Mouse (Mus musculus): ENCODE measurements around the gene Gm20388. TPM values are rescaled to one million over a fixed set of nuclear protein-coding genes. Genes with fewer than 3 reads are reported as not detected.
A peak's percentile ranks its signal among the peaks of the same experiment; 100 is the strongest.

Gm20388 gene
- polyA plus RNA-seq, 1 experiment from 2014 or later = 7.4 TPM

DNA sequence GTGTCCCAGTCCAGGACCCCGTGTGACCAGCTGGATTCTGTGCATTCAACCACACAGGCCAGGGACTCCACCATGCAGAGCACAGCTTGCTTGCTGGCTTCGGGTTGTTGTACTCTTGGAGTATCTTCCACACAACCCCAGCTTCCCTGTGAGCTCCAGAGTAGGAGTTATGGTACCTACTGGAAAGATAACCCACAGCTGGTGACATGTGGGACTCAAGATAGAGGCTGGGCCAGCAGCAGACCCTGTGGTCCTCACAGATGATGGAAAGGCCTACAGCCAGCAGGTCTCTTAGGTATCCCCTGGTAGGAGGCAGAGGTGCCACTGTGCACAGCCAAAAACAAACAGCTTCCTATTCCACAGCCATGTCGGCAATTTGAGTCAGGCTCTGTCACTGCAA is 2800.8 kb downstream of the Gm20388 start:
- Histone ChIP-seq H3K4me1 (0 out of 2 replicates have a peak, but pooled peaks cover 5% of the 10 kb centered on the region), H3K27me3 (peaks cover 13% of the 10 kb centered on the region), H3K36me3 (no peaks in the 10 kb centered on the region), H3K9me3 (replicated peaks) (no peaks in the 10 kb centered on the region), H3K4me3 (replicated peaks) (no peak overlapping the region), H3K9ac (no peak overlapping the region), H3K4me2 (no peak overlapping the region), H3K27ac (peak overlapping the region; percentile 18; the same call in 1 of the 2 replicates)
- 72% methylated on average over 3 of the region's 3 CpGs for WGBS
- no peak for ATAC-seq (replicated peaks; ENCODE audit: low FRiP score)

DNA sequence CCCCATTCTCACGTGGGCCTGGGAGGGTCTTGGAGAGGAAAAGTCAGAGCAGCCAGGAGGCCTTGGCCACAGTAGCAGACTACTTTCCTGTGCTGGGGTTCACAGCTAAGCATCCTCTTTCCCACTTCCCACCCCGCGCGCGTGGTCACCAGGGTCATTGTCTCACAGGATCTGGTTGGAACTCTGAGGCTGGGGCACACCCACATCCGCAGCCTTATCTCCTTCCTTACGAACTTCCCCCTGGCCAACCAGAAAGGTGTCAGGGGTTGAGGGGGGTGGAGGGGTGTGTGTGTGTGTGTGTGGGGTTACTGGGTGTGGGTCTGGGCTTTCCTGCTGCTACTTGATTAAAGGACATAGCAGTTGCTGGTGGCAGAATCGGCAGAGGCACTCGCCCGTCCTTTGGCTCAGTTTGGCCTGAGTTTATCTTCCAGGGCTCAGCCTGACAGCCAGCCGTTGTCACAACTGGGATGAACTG is 2801.3 kb downstream of the Gm20388 start:
- Histone ChIP-seq H3K27ac (peak overlapping the region; percentile 18; the same call in 1 of the 2 replicates), H3K4me2 (no peak overlapping the region), H3K9me3 (replicated peaks) (no peaks in the 10 kb centered on the region), H3K4me3 (replicated peaks) (no peak overlapping the region), H3K4me1 (0 out of 2 replicates have a peak, but pooled peaks cover 5% of the 10 kb centered on the region), H3K27me3 (peaks cover 17% of the 10 kb centered on the region), H3K36me3 (no peaks in the 10 kb centered on the region), H3K9ac (no peak overlapping the region)
- ATAC-seq (replicated peaks; ENCODE audit: low FRiP score) = 0 out of 2 replicates have a peak, but pooled peaks have one; percentile 66
- WGBS = 73% methylated on average over 11 of the region's 11 CpGs

DNA sequence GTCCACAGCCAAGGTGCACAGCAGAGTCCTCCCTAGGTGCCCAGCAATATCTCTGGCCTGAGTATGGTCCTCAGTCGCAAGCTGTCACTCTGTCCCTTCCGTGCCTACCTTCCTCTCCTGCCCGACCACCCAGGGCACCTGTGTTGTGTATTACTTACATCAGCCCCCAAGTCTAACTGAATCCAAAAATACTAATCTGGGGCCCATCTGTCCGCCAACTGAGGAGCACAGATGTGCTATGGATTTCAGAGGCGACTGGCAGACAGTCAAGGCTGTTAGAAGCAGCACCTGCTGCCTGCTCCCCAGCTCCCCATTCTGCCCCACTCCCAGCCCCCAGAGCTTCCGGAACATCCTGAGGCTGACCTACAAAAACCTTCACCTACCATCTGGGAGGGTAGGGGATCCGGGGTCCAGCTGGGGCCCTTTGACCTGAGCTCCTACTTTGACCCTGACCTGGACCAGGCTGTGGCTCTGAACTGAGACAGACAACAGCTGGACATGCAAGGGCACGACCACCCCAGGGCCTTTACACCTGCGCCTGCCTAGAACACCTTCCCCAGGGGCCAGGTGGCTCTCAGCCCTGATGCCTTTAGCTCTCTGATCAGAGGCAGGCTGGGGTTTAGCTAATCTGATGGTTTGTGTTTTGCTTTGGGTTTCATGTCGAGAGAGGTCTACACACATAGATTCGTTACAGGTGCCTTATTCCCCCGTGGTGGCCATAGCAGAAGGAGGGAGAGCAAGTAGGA is 2801.9 kb downstream of the Gm20388 start:
- H3K27me3 ChIP-seq = peaks cover 19% of the 10 kb centered on the region
- H3K4me3 ChIP-seq (replicated peaks) = no peak overlapping the region
- H3K36me3 ChIP-seq = no peaks in the 10 kb centered on the region
- 0 out of 2 replicates have a peak, but pooled peaks cover 5% of the 10 kb centered on the region for H3K4me1 ChIP-seq
- WGBS = 66% methylated on average over 12 of the region's 12 CpGs
- ATAC-seq (replicated peaks; ENCODE audit: low FRiP score) = no peak
- H3K4me2 ChIP-seq = no peak overlapping the region
- no peaks in the 10 kb centered on the region for H3K9me3 ChIP-seq (replicated peaks)
- H3K9ac ChIP-seq = no peak overlapping the region
- no peak overlapping the region for H3K27ac ChIP-seq

- no peak overlapping the region for H3K9ac ChIP-seq
- no peaks in the 10 kb centered on the region for H3K9me3 ChIP-seq (replicated peaks)
- 85% methylated on average over 5 of the region's 5 CpGs for WGBS
- no peak overlapping the region for H3K4me2 ChIP-seq
- H3K27me3 ChIP-seq = peaks cover 13% of the 10 kb centered on the region
- no peak for ATAC-seq (replicated peaks; ENCODE audit: low FRiP score)
- no peak overlapping the region for H3K4me3 ChIP-seq (replicated peaks)
- no peaks in the 10 kb centered on the region for H3K36me3 ChIP-seq
- no peak overlapping the region for H3K27ac ChIP-seq
- 0 out of 2 replicates have a peak, but pooled peaks cover 5% of the 10 kb centered on the region for H3K4me1 ChIP-seq
These were observed 2802.5 kb downstream of the Gm20388 start for GRCm38 (mm10) chr8:122713157-122713518.

DNA sequence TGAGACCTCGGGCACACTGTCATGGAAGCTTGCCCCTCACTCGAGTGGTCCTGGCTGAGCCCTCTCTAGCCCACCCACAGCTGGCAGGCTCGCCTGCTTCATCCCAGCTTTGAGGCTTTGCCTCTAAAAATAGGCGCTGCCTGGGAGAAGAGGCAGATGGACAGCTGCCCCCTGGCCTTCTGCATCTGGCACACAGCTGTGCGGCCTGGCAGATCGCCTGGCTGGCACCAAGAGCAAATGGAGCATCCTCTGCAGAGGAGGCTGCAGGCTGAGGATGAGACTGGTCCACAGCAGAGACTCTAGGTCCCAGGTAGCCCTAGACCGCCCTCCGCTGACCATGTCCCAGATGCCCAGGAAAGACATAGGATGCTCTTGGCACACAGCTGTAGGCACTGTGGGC is 2805.9 kb downstream of the Gm20388 start:
- Histone ChIP-seq H3K36me3 (no peaks in the 10 kb centered on the region), H3K9ac (no peak overlapping the region), H3K27ac (no peak overlapping the region), H3K4me3 (replicated peaks) (no peak overlapping the region), H3K27me3 (peaks cover 31% of the 10 kb centered on the region), H3K4me1 (peaks cover 11% of the 10 kb centered on the region), H3K4me2 (no peak overlapping the region), H3K9me3 (replicated peaks) (no peaks in the 10 kb centered on the region)
- ATAC-seq (replicated peaks; ENCODE audit: low FRiP score) = no peak
- 85% methylated on average over 8 of the region's 8 CpGs for WGBS

GRCm38 (mm10) chr8:122717869-122718509 is 2807.3 kb downstream of the Gm20388 start:
- Histone ChIP-seq H3K36me3 (no peaks in the 10 kb centered on the region), H3K4me2 (no peak overlapping the region), H3K9me3 (replicated peaks) (no peaks in the 10 kb centered on the region), H3K4me1 (peaks cover 11% of the 10 kb centered on the region), H3K27me3 (peaks cover 42% of the 10 kb centered on the region), H3K27ac (no peak overlapping the region), H3K4me3 (replicated peaks) (no peak overlapping the region), H3K9ac (no peak overlapping the region)
- 75% methylated on average over 10 of the region's 10 CpGs for WGBS
- no peak for ATAC-seq (replicated peaks; ENCODE audit: low FRiP score)

DNA sequence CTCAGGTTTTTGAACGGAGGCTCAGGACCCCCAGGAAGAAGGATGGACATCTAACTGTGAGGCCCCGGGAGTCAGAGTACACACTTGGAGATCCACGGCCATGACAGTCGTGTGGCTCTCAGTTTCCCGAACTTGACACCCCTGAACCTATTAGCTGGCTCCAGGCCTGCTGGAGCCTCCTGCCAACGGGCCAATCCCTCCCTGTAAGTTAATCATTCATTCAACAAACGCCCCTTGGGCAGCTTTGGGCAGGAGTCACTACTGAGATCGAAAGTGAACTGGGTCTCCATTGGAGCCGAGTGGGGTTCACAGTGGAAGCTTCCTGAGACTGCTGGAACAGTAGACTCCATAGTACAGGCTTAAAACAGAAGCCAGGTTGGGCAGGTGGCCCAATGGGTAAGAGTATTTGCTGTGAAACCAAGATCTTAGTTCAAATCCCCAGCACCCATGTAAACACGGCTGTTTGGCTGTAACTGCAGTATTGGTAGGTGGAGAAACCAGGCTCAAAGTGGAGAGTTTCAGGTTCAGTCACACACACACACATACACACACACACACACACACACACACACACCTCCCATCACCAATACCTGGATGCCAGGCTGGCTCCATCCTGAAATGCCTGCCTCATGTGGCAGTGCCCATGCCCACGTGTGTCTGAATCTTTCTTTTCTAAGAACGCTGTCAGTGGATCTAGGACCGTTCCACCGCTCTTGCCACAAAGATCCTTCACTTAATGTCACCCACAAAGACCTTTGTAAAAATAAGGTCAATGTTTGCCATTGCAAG is 2808.3 kb downstream of the Gm20388 start:
- 74% methylated on average over 14 of the region's 14 CpGs for WGBS
- Histone ChIP-seq H3K4me1 (peaks cover 11% of the 10 kb centered on the region), H3K27ac (no peak overlapping the region), H3K4me3 (replicated peaks) (no peak overlapping the region), H3K9ac (no peak overlapping the region), H3K36me3 (no peaks in the 10 kb centered on the region), H3K9me3 (replicated peaks) (no peaks in the 10 kb centered on the region), H3K4me2 (no peak overlapping the region), H3K27me3 (peaks cover 42% of the 10 kb centered on the region)
- ATAC-seq (replicated peaks; ENCODE audit: low FRiP score) = no peak

- H3K9me3 ChIP-seq (replicated peaks) = no peaks in the 10 kb centered on the region
- peaks cover 42% of the 10 kb centered on the region for H3K27me3 ChIP-seq
- peak overlapping the region; percentile 45; the same call in 1 of the 2 replicates for H3K4me2 ChIP-seq
- H3K9ac ChIP-seq = no peak overlapping the region
- H3K36me3 ChIP-seq = no peaks in the 10 kb centered on the region
- peak; percentile 78 for ATAC-seq (replicated peaks; ENCODE audit: low FRiP score)
- no peak overlapping the region for H3K4me3 ChIP-seq (replicated peaks)
- WGBS = 31% methylated on average over 7 of the region's 7 CpGs
- peaks cover 11% of the 10 kb centered on the region for H3K4me1 ChIP-seq
- H3K27ac ChIP-seq = 0 out of 2 replicates have a peak overlapping the region, but pooled peaks have one; percentile 6
These were observed 2808.9 kb downstream of the Gm20388 start for GRCm38 (mm10) chr8:122719500-122720065.

DNA sequence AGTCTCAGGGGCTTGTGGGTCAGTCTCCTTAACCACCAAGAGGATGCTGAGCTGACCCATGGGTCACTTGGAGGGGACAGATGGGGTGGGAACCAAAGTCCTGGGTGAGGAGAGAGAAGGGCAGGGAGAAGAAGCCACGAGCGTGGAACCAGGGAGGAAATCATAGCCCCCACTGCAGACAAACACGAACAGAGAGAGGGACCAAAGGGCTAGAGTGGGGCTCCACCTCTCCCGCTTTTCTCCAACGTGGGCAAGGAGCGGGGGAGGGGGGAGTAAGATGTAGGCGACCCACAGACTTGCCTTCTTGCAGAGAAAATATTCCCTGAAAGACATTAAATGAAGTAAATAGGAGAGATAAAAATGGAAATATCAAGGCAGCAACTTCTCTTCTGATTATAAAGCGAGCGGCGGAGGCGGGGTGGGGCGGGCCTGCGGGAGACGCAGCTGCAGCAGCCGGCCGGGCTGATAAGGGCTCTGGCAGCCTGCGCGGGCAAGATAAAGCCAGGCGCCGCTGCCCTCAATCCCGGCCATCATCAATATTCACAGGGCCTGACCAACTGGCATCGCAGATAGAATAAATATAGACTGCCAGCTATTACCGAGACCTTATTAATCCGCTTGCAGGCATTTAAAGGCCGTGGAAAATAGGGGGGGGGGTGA is 2809.6 kb downstream of the Gm20388 start:
- no peaks in the 10 kb centered on the region for H3K36me3 ChIP-seq
- peaks cover 42% of the 10 kb centered on the region for H3K27me3 ChIP-seq
- H3K4me2 ChIP-seq = peak overlapping the region; percentile 45
- peaks cover 11% of the 10 kb centered on the region for H3K4me1 ChIP-seq
- 13% methylated on average over 25 of the region's 25 CpGs for WGBS
- H3K9me3 ChIP-seq (replicated peaks) = no peaks in the 10 kb centered on the region
- no peak overlapping the region for H3K9ac ChIP-seq
- no peak overlapping the region; the same call in 1 of the 2 replicates for H3K4me3 ChIP-seq (replicated peaks)
- ATAC-seq (replicated peaks; ENCODE audit: low FRiP score) = peak; percentile 75; the same call in 1 of the 2 replicates
- H3K27ac ChIP-seq = 0 out of 2 replicates have a peak overlapping the region, but pooled peaks have one; percentile 6

- no peak overlapping the region for H3K9ac ChIP-seq
- WGBS = 66% methylated on average over 14 of the region's 14 CpGs
- H3K4me1 ChIP-seq = peaks cover 11% of the 10 kb centered on the region
- peak overlapping the region; percentile 45; the same call in 1 of the 2 replicates for H3K4me2 ChIP-seq
- peaks cover 42% of the 10 kb centered on the region for H3K27me3 ChIP-seq
- no peak for ATAC-seq (replicated peaks; ENCODE audit: low FRiP score)
- H3K9me3 ChIP-seq (replicated peaks) = no peaks in the 10 kb centered on the region
- H3K36me3 ChIP-seq = no peaks in the 10 kb centered on the region
- H3K4me3 ChIP-seq (replicated peaks) = no peak overlapping the region
- H3K27ac ChIP-seq = no peak overlapping the region
These were observed 2810.4 kb downstream of the Gm20388 start for GRCm38 (mm10) chr8:122720811-122721640.
